Mouse (Mus musculus) erythroblast, embryonic 14.5 days (primary cell): ENCODE data around the gene Pdss2.

Source experiments
- GATA1 ChIP-seq: IDR thresholded peaks from 2 replicates; pipeline ENCODE4 v1.6.1; 2012; ENCODE audit warnings: low read length, inconsistent platforms, mixed read lengths
- TAL1 ChIP-seq: IDR thresholded peaks from 3 replicates; pipeline ENCODE4 v1.6.1; 2012; ENCODE audit warnings: low read length, inconsistent platforms, mixed read lengths

GRCm38 (mm10) chr10:43439492-43439941 is 218.2 kb downstream of the Pdss2 start:
- TF ChIP-seq TAL1 (no peak), GATA1 (no peak)
